Mouse (Mus musculus) erythroblast, embryonic 14.5 days (primary cell): ENCODE data around the gene Map2k7. TPM values are rescaled to one million over a fixed set of nuclear protein-coding genes. Genes with fewer than 3 reads are reported as not detected.

ENCODE experiments used
- H3K27me3 ChIP-seq: 2 replicates; pipeline ENCODE4 v1.6.1; 2012; ENCODE audit warnings: inconsistent platforms; ENCODE audit not compliant: control insufficient read depth
- H3K36me3 ChIP-seq: 2 replicates; pipeline ENCODE4 v1.6.1; 2012; ENCODE audit warnings: mild to moderate bottlenecking, inconsistent platforms; ENCODE audit not compliant: control insufficient read depth
- H3K4me1 ChIP-seq: 2 replicates; pipeline ENCODE4 v1.6.1; 2012; ENCODE audit warnings: inconsistent platforms; ENCODE audit not compliant: control insufficient read depth
- H3K4me3 ChIP-seq: replicated peaks from 2 replicates; pipeline ENCODE3; 2012; ENCODE audit warnings: moderate library complexity, mild to moderate bottlenecking, inconsistent platforms
- H3K9me3 ChIP-seq: 2 replicates; pipeline ENCODE4 v1.6.1; 2012; ENCODE audit warnings: low read length, inconsistent platforms, mixed read lengths; ENCODE audit not compliant: control insufficient read depth
- GATA1 ChIP-seq: IDR thresholded peaks from 2 replicates; pipeline ENCODE4 v1.6.1; 2012; ENCODE audit warnings: low read length, inconsistent platforms, mixed read lengths
- TAL1 ChIP-seq: IDR thresholded peaks from 3 replicates; pipeline ENCODE4 v1.6.1; 2012; ENCODE audit warnings: low read length, inconsistent platforms, mixed read lengths
- polyA plus RNA-seq: library from polyadenylated mRNA; stranded (reverse); fragments of >175 nt; gene quantifications from 2 replicates; pipeline ENCODE4 v1.2.3, GENCODE M21; 2012

The Map2k7 gene
- polyA plus RNA-seq, 1 experiment, result 9.1 TPM

DNA sequence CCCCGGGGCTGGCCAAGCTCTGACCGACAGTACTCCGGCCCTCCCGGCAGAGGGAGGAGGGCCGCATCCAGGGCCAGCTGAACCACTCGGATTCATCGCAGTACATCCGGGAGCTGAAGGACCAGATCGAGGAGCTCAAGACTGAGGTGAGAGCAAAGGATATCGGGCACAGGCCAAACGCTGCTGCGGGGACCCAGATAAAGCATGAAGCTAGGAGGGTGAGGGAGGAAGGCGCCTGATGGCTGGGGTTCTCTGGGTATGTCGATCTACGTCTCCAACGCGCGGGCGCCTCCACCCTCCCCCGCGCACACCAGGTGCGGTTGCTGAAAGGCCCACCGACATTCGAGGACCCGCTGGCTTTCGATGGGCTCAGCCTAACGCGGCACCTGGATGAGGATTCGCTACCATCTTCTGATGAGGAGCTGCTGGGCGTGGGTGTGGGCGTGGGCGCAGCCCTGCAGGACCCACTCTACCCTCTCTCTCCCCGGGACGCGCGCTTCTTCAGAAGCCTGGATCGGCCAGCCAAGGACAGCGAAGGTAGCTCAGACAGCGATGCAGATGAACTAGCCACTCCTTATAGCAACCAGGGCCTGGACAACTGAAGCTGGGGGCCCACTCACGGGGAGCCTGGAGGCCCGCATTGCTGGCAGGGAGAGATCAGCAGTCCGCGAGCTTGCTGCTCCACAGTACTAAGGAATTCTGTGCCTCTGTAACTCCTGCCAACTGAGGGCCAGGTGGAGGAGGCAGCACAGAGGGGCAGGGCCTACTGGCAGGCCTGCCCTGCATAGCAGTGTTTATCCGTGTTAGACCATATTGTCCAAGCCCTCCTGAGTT is 32.1 kb upstream of the Map2k7 start:
- Histone ChIP-seq H3K4me1 (peaks cover 20% of the 10 kb centered on the region), H3K9me3 (0 out of 2 replicates have a peak, but pooled peaks cover 2% of the 10 kb centered on the region), H3K27me3 (peaks cover 62% of the 10 kb centered on the region), H3K36me3 (no peaks in the 10 kb centered on the region; the same call in 1 of the 2 replicates), H3K4me3 (peak overlapping the region; percentile 37)
- TF ChIP-seq GATA1, result no peak
- TF ChIP-seq TAL1, result peak; percentile 27; the same call in 1 of the 3 replicates

DNA sequence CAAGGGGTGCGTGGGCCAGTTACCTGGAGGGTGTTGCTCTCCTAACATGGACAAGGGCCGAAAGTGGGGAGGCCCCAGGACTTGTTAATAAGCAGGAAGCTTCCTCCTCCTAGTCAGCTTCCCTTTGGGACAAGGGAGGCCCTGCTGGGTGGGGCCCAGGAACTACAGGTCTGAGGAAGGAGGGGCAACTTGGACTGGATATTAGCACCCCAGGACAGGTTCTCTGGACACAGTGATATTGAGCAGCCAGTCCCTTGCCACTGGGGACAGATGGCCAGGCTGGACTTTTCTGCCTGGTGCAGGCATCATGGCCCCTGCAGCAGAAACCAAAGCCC is 31.6 kb upstream of the Map2k7 start:
- TF ChIP-seq GATA1, result no peak
- TF ChIP-seq TAL1, result no peak
- peaks cover 20% of the 10 kb centered on the region for H3K4me1 ChIP-seq
- H3K36me3 ChIP-seq, result no peaks in the 10 kb centered on the region; the same call in 1 of the 2 replicates
- H3K4me3 ChIP-seq, result no peak overlapping the region
- 0 out of 2 replicates have a peak, but pooled peaks cover 2% of the 10 kb centered on the region for H3K9me3 ChIP-seq
- peaks cover 65% of the 10 kb centered on the region for H3K27me3 ChIP-seq

DNA sequence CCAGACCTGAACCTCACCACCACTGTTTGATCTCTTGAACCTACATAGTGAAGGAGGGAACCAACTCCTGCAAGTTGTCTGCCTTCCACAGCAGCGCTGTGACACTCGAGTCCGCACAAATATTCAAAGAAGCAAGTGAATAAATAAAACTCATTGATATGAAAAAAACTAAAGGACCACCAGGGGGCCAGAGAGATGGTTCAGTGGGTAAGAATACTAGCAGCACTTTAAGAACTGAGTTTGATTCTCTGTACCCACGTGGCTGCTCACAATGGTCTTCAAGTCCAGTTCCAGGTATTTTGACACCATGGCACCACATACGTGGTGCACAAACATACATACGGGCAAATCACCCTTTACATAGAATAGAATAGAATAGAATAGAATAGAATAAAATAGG is 27.4 kb upstream of the Map2k7 start:
- H3K4me1 ChIP-seq, result peaks cover 33% of the 10 kb centered on the region
- no peak overlapping the region for H3K4me3 ChIP-seq
- no peak for TF ChIP-seq TAL1
- no peak for TF ChIP-seq GATA1
- peaks cover 4% of the 10 kb centered on the region; the same call in 1 of the 2 replicates for H3K9me3 ChIP-seq
- H3K27me3 ChIP-seq, result peaks cover 78% of the 10 kb centered on the region
- no peaks in the 10 kb centered on the region; the same call in 1 of the 2 replicates for H3K36me3 ChIP-seq

DNA sequence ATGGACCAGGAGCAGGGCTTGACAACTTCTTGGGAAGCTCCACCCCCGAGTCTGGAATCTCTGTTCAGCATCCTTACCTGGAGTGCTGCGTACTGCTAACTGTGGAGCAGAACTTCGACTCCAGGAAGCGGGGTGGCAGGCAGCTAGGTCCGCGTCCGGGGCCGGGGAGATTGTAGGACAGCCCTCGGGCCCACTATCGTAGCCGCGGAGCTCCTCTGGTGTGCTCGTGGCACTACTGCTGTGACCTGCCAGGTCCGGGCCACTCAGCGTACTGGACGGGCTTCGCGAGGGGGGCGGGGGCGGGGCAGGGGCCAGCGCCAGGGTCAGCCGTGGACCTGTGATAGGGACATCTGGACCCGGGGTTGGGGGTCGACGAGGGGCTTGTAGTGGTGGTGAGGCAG is 25.7 kb upstream of the Map2k7 start:
- H3K4me1 ChIP-seq, result peaks cover 22% of the 10 kb centered on the region
- H3K9me3 ChIP-seq, result peaks cover 8% of the 10 kb centered on the region; the same call in 1 of the 2 replicates
- no peaks in the 10 kb centered on the region; the same call in 1 of the 2 replicates for H3K36me3 ChIP-seq
- peak overlapping the region; percentile 44 for H3K4me3 ChIP-seq
- no peak for TF ChIP-seq TAL1
- no peak for TF ChIP-seq GATA1
- H3K27me3 ChIP-seq, result peaks cover 79% of the 10 kb centered on the region

DNA sequence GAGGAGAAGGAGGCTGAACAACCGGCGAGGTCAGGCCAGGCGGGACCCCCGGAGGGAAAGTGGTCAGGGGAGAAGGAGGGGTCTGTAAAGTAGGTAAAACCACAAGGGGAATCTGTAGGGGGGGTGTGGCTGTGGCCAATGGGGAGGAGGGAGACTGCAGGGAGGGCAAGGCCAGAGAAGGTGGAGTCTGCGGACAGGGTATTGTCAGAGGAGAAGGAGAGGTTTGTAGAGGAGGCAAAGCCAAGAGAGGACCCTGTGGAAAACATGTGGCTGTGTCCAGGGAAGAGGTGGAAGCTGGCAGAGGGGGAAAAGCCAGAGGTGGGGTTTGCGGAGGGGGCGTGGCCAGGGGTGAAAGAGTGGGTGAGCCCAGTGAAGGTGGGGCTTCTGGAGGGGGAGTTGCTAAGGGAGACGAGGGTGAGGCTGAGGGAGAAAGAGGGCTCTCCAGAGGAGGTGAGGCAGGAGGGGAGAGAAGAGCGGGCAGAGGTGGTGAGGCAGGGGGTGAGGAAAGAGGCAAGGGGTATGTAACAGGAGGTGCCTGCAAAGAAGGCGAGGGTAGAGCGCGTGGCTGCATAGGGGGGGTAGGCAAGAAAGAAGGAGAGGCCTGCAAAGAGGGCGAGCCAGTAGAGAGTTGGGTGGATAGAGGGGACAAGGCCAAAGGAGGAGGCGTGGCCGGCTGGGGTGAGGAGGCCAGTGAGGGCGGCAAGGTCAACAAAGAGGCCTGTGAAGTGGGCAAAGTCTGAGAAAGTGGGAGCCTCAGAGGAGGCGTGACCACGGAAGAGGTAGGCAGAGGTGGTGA is 25.1 kb upstream of the Map2k7 start:
- TF ChIP-seq TAL1 (no peak), GATA1 (no peak)
- peaks cover 84% of the 10 kb centered on the region for H3K27me3 ChIP-seq
- no peaks in the 10 kb centered on the region; the same call in 1 of the 2 replicates for H3K36me3 ChIP-seq
- H3K4me1 ChIP-seq, result peaks cover 22% of the 10 kb centered on the region
- peak overlapping the region; percentile 44 for H3K4me3 ChIP-seq
- H3K9me3 ChIP-seq, result peaks cover 8% of the 10 kb centered on the region; the same call in 1 of the 2 replicates

DNA sequence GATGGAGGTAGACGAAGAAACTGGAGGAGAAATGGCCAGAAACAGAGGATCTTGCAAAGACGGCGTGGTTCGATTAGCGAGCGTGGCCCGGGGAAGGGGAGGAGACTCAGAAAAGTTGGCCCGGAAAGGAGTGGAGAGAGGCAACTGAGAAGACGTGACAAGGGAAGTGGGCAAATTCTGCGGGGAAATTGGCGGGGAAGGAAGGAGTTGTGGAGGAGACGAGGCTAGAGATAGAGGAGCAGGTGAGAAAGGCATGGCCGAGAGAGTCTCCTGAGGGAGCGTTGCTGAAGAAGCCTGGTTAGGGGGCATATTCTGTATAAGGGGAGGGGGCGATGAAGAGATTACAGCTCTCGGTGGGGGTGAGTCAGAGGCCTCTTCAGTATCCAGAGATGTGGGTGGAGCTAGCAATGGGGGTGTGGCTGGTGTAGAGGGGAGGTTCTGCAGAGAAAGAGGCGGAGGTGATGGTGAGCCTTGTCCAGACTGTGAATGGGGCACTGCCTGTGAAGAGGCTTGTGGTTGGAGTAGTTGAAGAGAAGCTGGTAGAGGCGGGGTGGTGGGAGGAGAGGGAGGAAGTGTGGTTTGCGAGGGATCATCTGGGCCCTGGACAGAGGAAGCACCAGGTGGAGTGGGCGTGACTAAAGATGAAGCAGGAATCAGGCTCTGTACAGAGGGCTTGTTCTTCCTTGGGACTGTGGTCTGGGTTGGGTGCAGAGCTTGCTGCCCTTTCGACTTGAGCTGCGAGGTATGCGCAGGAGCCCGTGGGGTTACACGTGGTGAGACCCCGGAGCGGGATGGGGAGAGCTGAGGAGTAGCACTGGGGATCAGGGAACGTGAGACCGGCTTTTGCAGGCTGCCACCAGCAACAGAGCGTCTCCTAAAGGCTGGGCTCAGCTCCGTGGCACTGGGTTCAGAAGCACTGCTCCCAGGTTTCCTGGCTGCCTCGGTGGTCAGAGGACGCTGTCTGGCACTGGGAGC is 24.2 kb upstream of the Map2k7 start:
- peaks cover 22% of the 10 kb centered on the region for H3K4me1 ChIP-seq
- H3K27me3 ChIP-seq, result peaks cover 88% of the 10 kb centered on the region
- peak overlapping the region; percentile 44 for H3K4me3 ChIP-seq
- no peaks in the 10 kb centered on the region for H3K36me3 ChIP-seq
- peaks cover 6% of the 10 kb centered on the region; the same call in 1 of the 2 replicates for H3K9me3 ChIP-seq
- TF ChIP-seq TAL1 (no peak), GATA1 (no peak)

DNA sequence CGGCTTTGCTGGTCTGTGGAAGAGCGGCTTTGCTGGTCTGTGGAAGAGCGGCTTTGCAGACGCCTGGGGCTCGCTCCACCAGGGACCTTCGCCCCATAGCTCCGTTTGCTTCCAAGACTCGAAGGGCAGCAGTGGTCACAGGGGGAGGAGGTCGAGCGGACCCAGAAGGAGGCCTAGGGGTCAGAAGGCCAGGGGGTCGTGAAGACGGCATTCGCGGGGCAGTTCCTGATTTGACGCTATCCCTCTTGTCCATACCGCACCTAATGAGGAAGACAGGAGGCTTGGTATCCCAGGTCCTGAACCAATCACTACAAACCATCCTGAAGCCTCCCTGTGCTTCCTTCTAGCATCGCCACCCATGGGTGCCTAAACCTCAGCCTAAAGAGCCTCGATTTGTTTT is 22.2 kb upstream of the Map2k7 start:
- H3K4me3 ChIP-seq, result no peak overlapping the region
- peaks cover 81% of the 10 kb centered on the region for H3K27me3 ChIP-seq
- no peaks in the 10 kb centered on the region for H3K36me3 ChIP-seq
- peaks cover 22% of the 10 kb centered on the region for H3K4me1 ChIP-seq
- peaks cover 6% of the 10 kb centered on the region; the same call in 1 of the 2 replicates for H3K9me3 ChIP-seq
- no peak for TF ChIP-seq GATA1
- TF ChIP-seq TAL1, result no peak
